Mouse (Mus musculus): ENCODE results near the gene Fbxo42. TPM values are rescaled to one million over a fixed set of nuclear protein-coding genes. Genes with fewer than 3 reads are reported as not detected.
A peak's percentile ranks its signal among the peaks of the same experiment; 100 is the strongest.

The Fbxo42 gene
- polyA plus RNA-seq, 1 experiment from 2014 or later = 31.2 TPM

- ATAC-seq (ENCODE audit: insufficient number of reproducible peaks, insufficient read depth, low FRiP score, low TSS enrichment, low read depth) = no peak
- Histone ChIP-seq H3K4me3 (replicated peaks) (no peak overlapping the region), H3K9me3 (no peaks in the 10 kb centered on the region), H3K27me3 (no peaks in the 10 kb centered on the region), H3K4me1 (replicated peaks) (no peaks in the 10 kb centered on the region), H3K9ac (replicated peaks) (no peak overlapping the region), H3K36me3 (peaks cover 22% of the 10 kb centered on the region), H3K27ac (no peak overlapping the region), H3K4me2 (no peak overlapping the region)
- WGBS = 67% methylated on average over 2 of the region's 2 CpGs
These were observed 74.1 kb downstream of the Fbxo42 start for GRCm38 (mm10) chr4:141221848-141222247.

- H3K4me1 ChIP-seq (replicated peaks) = no peaks in the 10 kb centered on the region
- peaks cover 22% of the 10 kb centered on the region for H3K36me3 ChIP-seq
- 88% methylated on average over 5 of the region's 5 CpGs for WGBS
- H3K27me3 ChIP-seq = no peaks in the 10 kb centered on the region
- H3K4me3 ChIP-seq (replicated peaks) = no peak overlapping the region
- H3K4me2 ChIP-seq = no peak overlapping the region
- no peak for ATAC-seq (ENCODE audit: insufficient number of reproducible peaks, insufficient read depth, low FRiP score, low TSS enrichment, low read depth)
- H3K9me3 ChIP-seq = no peaks in the 10 kb centered on the region
- H3K27ac ChIP-seq = no peak overlapping the region
- no peak overlapping the region for H3K9ac ChIP-seq (replicated peaks)
These were observed 75.0 kb downstream of the Fbxo42 start for GRCm38 (mm10) chr4:141222752-141223151.

DNA sequence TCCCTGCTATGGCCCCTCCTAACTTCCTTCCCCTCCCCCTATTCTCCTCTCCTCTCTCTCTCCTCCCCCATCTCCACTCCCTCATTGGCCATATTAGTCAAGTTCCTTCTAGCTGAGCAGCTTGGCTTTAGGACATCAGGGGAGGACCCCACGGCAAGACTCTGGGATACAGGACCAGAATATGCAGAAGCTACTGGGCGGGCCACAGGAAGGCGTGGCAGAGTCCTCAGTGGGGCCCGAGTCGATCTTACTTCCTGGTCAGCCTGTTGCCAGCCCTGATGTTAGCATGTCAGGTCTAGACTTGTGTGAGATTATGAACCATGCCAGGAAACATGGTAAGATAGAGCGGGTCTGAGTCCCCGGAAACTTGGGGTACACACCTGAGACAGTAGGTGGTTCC is 81.0 kb downstream of the Fbxo42 start:
- Histone ChIP-seq H3K27me3 (peaks cover 8% of the 10 kb centered on the region), H3K36me3 (no peaks in the 10 kb centered on the region), H3K27ac (no peak overlapping the region), H3K4me1 (replicated peaks) (no peaks in the 10 kb centered on the region), H3K9ac (replicated peaks) (no peak overlapping the region), H3K9me3 (no peaks in the 10 kb centered on the region), H3K4me3 (replicated peaks) (no peak overlapping the region), H3K4me2 (no peak overlapping the region)
- ATAC-seq (ENCODE audit: insufficient number of reproducible peaks, insufficient read depth, low FRiP score, low TSS enrichment, low read depth) = no peak
- WGBS = 86% methylated on average over 7 of the region's 7 CpGs

- Histone ChIP-seq H3K9me3 (no peaks in the 10 kb centered on the region), H3K9ac (replicated peaks) (no peak overlapping the region), H3K4me3 (replicated peaks) (no peak overlapping the region), H3K4me1 (replicated peaks) (no peaks in the 10 kb centered on the region; the same call in 1 of the 2 replicates), H3K27ac (no peak overlapping the region), H3K36me3 (no peaks in the 10 kb centered on the region), H3K4me2 (no peak overlapping the region), H3K27me3 (peaks cover 32% of the 10 kb centered on the region)
- WGBS = 93% methylated on average over 4 of the region's 4 CpGs
- ATAC-seq (ENCODE audit: insufficient number of reproducible peaks, insufficient read depth, low FRiP score, low TSS enrichment, low read depth) = no peak
These were observed 85.5 kb downstream of the Fbxo42 start for GRCm38 (mm10) chr4:141233196-141233595.

DNA sequence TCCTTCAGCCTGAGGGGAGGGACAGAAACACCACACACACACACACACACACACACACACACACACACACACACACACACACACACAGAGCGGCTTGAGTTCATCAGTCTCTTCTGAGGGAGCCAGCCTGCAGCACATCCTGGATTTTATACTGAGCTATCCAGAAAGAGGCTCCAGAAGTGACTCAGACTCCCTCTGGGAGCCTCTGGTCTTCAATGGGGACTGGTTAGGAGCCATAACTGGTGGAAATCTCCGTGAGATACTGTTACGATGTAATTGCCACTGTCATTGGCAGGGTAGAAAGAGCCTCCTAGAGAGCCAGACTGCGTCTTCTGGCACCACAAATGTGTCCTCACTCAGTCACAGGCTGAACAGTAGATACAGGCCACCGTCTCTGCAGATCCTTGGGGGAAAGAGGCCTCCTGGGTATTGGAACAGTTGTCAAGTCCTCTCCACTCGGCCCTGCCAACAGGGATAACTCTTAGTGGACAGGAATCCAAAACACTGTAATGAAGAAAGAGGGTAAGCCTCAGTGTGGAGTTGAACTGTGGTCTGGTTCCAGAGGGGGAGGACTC is 87.9 kb downstream of the Fbxo42 start:
- Histone ChIP-seq H3K36me3 (no peaks in the 10 kb centered on the region), H3K9ac (replicated peaks) (no peak overlapping the region), H3K4me1 (replicated peaks) (peaks cover 16% of the 10 kb centered on the region), H3K27me3 (peaks cover 56% of the 10 kb centered on the region), H3K9me3 (no peaks in the 10 kb centered on the region), H3K27ac (no peak overlapping the region), H3K4me2 (no peak overlapping the region), H3K4me3 (replicated peaks) (no peak overlapping the region)
- no peak for ATAC-seq (ENCODE audit: insufficient number of reproducible peaks, insufficient read depth, low FRiP score, low TSS enrichment, low read depth)
- WGBS = 63% methylated on average over 6 of the region's 6 CpGs

- peaks cover 60% of the 10 kb centered on the region for H3K27me3 ChIP-seq
- no peak overlapping the region for H3K27ac ChIP-seq
- no peak for ATAC-seq (ENCODE audit: insufficient number of reproducible peaks, insufficient read depth, low FRiP score, low TSS enrichment, low read depth)
- H3K36me3 ChIP-seq = no peaks in the 10 kb centered on the region
- H3K4me2 ChIP-seq = no peak overlapping the region
- no peaks in the 10 kb centered on the region for H3K9me3 ChIP-seq
- WGBS = 78% methylated on average over 3 of the region's 3 CpGs
- no peak overlapping the region for H3K4me3 ChIP-seq (replicated peaks)
- no peak overlapping the region for H3K9ac ChIP-seq (replicated peaks)
- peaks cover 23% of the 10 kb centered on the region for H3K4me1 ChIP-seq (replicated peaks)
These were observed 89.1 kb downstream of the Fbxo42 start for GRCm38 (mm10) chr4:141236856-141237255.

DNA sequence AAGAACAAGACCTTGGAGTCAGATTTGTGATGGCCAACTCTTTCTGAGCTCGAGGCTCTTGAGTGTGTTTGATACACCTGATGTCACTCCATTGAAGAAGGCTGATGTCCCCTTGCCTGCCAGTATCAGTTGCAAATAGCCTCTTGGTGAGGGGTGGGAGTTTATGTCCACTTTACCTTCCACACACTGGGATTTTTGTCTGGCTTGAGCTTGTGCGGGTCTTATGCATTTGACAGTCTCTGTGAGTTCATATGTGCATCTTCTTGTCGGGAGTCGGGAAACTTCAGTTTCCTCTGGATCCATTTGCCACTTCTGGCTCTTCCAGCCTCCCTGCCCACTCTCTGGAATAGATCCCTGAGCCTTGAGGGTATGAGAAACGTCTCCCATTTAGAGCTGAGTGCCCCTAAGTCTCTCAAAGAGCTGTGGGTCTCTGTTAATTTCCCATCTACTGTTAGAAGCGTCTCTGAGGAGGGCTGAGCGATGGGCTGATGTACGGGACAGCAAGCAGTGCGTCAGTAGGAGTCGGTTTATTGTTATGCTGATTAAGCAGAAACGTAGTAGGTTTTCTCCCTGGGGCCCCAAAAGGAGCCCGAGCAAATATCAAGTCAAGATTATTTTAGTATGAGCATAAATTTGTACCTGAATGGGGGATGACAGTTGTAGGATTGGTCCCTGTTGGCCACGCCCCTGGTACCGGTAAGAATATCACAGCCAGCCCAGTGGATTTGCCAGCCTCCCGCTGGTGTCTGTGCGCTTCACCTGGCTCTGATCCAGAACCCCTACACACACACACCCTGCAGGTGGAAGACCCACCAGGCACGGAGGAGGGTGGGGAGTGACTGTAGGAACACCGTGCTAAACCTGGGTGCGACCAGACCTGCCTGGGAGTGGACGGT is 91.0 kb downstream of the Fbxo42 start:
- Histone ChIP-seq H3K4me1 (replicated peaks) (peaks cover 37% of the 10 kb centered on the region), H3K27ac (no peak overlapping the region), H3K4me2 (peak overlapping the region; percentile 69), H3K9ac (replicated peaks) (peak overlapping the region; percentile 19; the same call in 1 of the 2 replicates), H3K9me3 (no peaks in the 10 kb centered on the region), H3K36me3 (no peaks in the 10 kb centered on the region), H3K4me3 (replicated peaks) (peak overlapping the region; percentile 41), H3K27me3 (peaks cover 79% of the 10 kb centered on the region)
- 6% methylated on average over 20 of the region's 20 CpGs for WGBS
- ATAC-seq (ENCODE audit: insufficient number of reproducible peaks, insufficient read depth, low FRiP score, low TSS enrichment, low read depth) = no peak

DNA sequence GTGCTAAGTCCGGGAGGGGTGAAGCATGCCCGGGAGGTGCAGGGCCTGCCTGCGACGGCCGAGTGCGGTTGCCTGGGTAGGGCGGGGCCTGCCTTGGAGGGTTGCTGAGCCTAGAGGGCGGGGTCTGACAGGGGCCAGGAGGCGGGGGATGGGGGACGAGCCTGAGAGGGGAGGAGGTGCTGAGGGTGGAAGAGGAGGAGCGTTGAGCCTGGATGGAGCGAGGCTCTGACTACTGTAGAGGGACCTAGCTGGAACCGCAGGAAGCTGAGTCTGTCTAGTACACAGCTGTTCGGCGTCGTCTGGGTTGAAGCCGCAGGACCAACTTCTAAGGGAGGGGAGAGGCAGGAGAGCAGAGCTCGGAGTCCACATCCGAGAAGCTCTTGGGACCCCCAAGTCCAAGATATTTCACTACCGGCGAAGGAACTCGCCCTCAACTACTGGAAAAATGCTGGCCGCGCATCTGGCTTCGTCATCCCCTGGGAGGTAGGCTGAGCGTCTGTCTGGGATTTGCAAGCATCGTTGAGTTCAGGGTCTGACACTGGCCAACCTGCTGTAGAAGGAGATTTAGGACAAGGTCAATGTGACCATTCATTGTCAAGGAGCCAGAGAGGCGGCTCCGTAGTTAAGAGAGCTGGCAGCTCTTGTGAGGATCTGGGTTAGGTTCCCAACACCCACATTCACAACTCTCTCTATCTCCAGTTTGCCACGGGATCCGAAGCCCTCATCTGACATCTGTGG is 91.8 kb downstream of the Fbxo42 start, which contains the start of gene Arhgef19:
Gene Arhgef19, plus strand, starts transcription at position 112 of the 738 bp plus-strand sequence.
- 2% methylated on average over 31 of the region's 31 CpGs for whole genome bisulfite sequencing
- H3K27ac ChIP-seq = no peak within 1 kb of the TSS
- no peaks in the 10 kb centered on the region for H3K36me3 ChIP-seq
- H3K9me3 ChIP-seq = no peaks in the 10 kb centered on the region
- H3K9ac ChIP-seq (replicated peaks) = peak within 1 kb of the TSS; percentile 44
- peak; percentile 87 for ATAC-seq (ENCODE audit: insufficient number of reproducible peaks, insufficient read depth, low FRiP score, low TSS enrichment, low read depth)
- H3K4me1 ChIP-seq (replicated peaks) = peaks cover 43% of the 10 kb centered on the region
- H3K27me3 ChIP-seq = peaks cover 87% of the 10 kb centered on the region
- peak within 1 kb of the TSS; percentile 41 for H3K4me3 ChIP-seq (replicated peaks)
- peak within 1 kb of the TSS; percentile 69 for H3K4me2 ChIP-seq

DNA sequence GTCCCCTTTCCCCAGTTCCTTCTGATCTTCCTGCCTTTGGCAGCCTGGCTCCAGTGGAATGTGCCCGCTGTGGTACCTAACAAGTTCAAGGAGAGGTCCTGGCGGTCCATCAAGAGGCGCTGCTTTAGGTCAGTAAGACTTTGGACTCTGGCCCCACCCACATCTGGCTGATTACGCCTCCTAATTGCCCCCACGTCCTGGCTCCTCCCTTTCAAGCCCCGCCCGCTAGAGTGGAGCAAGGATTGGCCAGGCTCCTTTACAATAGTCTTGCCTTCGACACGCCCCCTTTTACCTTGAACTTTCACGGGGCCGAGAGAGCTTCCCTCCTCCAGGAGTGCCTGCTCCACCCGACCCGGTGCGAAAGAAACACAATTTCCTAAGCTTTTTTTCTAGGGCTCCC is 92.9 kb downstream of the Fbxo42 start:
- Histone ChIP-seq H3K27ac (no peak overlapping the region), H3K9me3 (no peaks in the 10 kb centered on the region), H3K4me1 (replicated peaks) (peaks cover 53% of the 10 kb centered on the region), H3K9ac (replicated peaks) (no peak overlapping the region), H3K4me2 (peak overlapping the region; percentile 69), H3K27me3 (peaks cover 95% of the 10 kb centered on the region), H3K36me3 (no peaks in the 10 kb centered on the region), H3K4me3 (replicated peaks) (peak overlapping the region; percentile 2; the same call in 1 of the 2 replicates)
- no peak for ATAC-seq (ENCODE audit: insufficient number of reproducible peaks, insufficient read depth, low FRiP score, low TSS enrichment, low read depth)
- WGBS = 2% methylated on average over 14 of the region's 14 CpGs

- no peaks in the 10 kb centered on the region for H3K36me3 ChIP-seq
- H3K4me1 ChIP-seq (replicated peaks) = peaks cover 65% of the 10 kb centered on the region
- no peaks in the 10 kb centered on the region for H3K9me3 ChIP-seq
- WGBS = 28% methylated on average over 15 of the region's 15 CpGs
- peaks cover 98% of the 10 kb centered on the region for H3K27me3 ChIP-seq
- H3K9ac ChIP-seq (replicated peaks) = no peak overlapping the region
- 0 out of 2 replicates have a peak overlapping the region, but pooled peaks have one; percentile 22 for H3K4me3 ChIP-seq (replicated peaks)
- peak overlapping the region; percentile 47 for H3K4me2 ChIP-seq
- ATAC-seq (ENCODE audit: insufficient number of reproducible peaks, insufficient read depth, low FRiP score, low TSS enrichment, low read depth) = no peak
- no peak overlapping the region for H3K27ac ChIP-seq
These were observed 94.1 kb downstream of the Fbxo42 start for GRCm38 (mm10) chr4:141241861-141242260.

DNA sequence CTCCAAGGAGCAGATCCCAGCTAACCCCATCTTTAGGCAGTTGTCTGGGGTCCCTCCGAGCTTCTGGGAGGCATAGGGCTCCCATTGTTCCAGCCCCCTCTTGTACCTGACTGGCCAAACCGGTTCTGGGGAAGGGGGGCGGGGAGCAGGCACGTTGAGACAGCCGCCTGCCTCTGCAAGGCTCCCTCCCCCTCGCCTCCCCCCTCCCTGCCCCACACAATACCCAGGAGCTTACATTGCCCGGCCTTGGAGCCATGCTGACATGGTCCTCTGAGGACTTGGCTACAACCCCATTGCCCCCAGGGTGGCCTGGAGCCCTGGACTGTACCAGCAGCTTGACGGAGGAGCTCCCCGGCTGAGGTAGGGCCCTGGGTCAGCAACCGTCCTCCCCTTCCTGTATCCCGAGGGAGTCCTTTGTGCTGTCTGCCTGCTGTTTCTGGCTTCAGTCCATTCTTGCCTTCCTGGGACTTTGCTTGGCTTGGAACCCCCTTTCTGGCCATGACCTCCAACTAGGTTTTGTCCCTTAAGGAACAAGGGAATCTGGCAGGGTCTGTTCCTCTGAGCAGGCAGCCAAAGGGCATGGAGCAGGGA is 95.0 kb downstream of the Fbxo42 start:
- Histone ChIP-seq H3K9me3 (no peaks in the 10 kb centered on the region), H3K27ac (no peak overlapping the region), H3K4me3 (replicated peaks) (peak overlapping the region; percentile 22), H3K27me3 (peaks cover 99% of the 10 kb centered on the region), H3K4me2 (peak overlapping the region; percentile 47), H3K4me1 (replicated peaks) (peaks cover 74% of the 10 kb centered on the region), H3K9ac (replicated peaks) (peak overlapping the region; percentile 14), H3K36me3 (no peaks in the 10 kb centered on the region)
- 8% methylated on average over 11 of the region's 11 CpGs for WGBS
- no peak for ATAC-seq (ENCODE audit: insufficient number of reproducible peaks, insufficient read depth, low FRiP score, low TSS enrichment, low read depth)

Measured in limb, embryonic 12.5 days (tissue).